In genomic region chr3:144304924-144305323, GRCm38 (mm10) we compare ENCODE assay signal across 29 mouse cellular contexts.
DNase-seq lines count a peak whose midpoint lies in the region; ATAC-seq and TF ChIP-seq lines count a peak whose summit lies in the region.
"Had no signal": no experiment of that assay in that cellular context is flagged by ENCODE, and none has a peak within 500 bp of the region (broad histone marks: within the 10 kb centered on the region; RNA-seq: fewer than 3 reads in every experiment).

No protein-coding gene starts in this region.

- H3K4me1 ChIP-seq in hindbrain, postnatal 0 days (ENCODE audit: insufficient read depth, low read length), result no peaks in the 10 kb centered on the region
- H3K4me1 ChIP-seq in hindbrain, embryonic 13.5 days (replicated peaks), result peaks cover 8% of the 10 kb centered on the region
- H3K4me1 ChIP-seq in embryonic facial prominence, embryonic 10.5 days, result peaks cover 25% of the 10 kb centered on the region
- peaks cover 9% of the 10 kb centered on the region; the same call in 1 of the 2 replicates for H3K4me1 ChIP-seq in neural tube, embryonic 15.5 days
- H3K4me1 ChIP-seq: liver, embryonic 15.5 days; lung, embryonic 15.5 days; midbrain, embryonic 15.5 days had no signal

- no peak for DNase-seq in hindbrain, postnatal 0 days (ENCODE audit: low spot score)
- DNase-seq in Muller cell, postnatal 12 days (ENCODE audit: inconsistent ontology term), result peak; percentile 39
- no peak for DNase-seq in embryonic facial prominence, embryonic 10.5 days (ENCODE audit: low spot score)
- DNase-seq in right cerebral cortex, postnatal 10 days (ENCODE audit: low spot score in 2 of 2), result no peak
- no peak for DNase-seq in gastrocnemius, postnatal 14 days
- DNase-seq: adrenal gland, adult 8-10 months; B cell, adult 2 months; cerebellum, adult 18-20 months; cerebellum, postnatal 14 days; gastrocnemius, adult 2 months; kidney, adult 18-20 months; kidney, postnatal 4 days; left cerebral cortex, postnatal 4 days; liver; lung, postnatal 4 days had no signal

- H3K9ac ChIP-seq in hindbrain, postnatal 0 days (replicated peaks; ENCODE audit: low read length), result no peak overlapping the region
- H3K9ac ChIP-seq in hindbrain, embryonic 13.5 days, result no peak overlapping the region
- no peak overlapping the region for H3K9ac ChIP-seq in neural tube, embryonic 15.5 days (replicated peaks)
- H3K9ac ChIP-seq: embryonic facial prominence, embryonic 13.5 days; liver, embryonic 15.5 days; lung, embryonic 15.5 days; midbrain, embryonic 15.5 days had no signal

- 22% methylated on average over 4 of the region's 4 CpGs for WGBS in hindbrain, postnatal 0 days
- 33% methylated on average over 4 of the region's 4 CpGs for WGBS in hindbrain, embryonic 13.5 days
- WGBS in embryonic facial prominence, embryonic 10.5 days, result 34% methylated on average over 4 of the region's 4 CpGs
- WGBS in neural tube, embryonic 15.5 days, result 11% methylated on average over 4 of the region's 4 CpGs

- H3K27me3 ChIP-seq in hindbrain, postnatal 0 days (ENCODE audit: insufficient read depth, low read length), result no peaks in the 10 kb centered on the region
- no peaks in the 10 kb centered on the region for H3K27me3 ChIP-seq in hindbrain, embryonic 13.5 days
- no peaks in the 10 kb centered on the region for H3K27me3 ChIP-seq in embryonic facial prominence, embryonic 10.5 days (replicated peaks; ENCODE audit: low read depth, poor library complexity, severe bottlenecking)
- H3K27me3 ChIP-seq in neural tube, embryonic 15.5 days (replicated peaks), result no peaks in the 10 kb centered on the region
- H3K27me3 ChIP-seq: CH12.LX; embryonic facial prominence, embryonic 13.5 days; liver, embryonic 15.5 days; lung, embryonic 15.5 days; midbrain, embryonic 15.5 days had no signal

- intact Hi-C loops in gastrocnemius, postnatal 14 days (cut with DNase I; ENCODE audit: low total_unique reads), result no loop called here

- 0 out of 2 replicates have a peak, but pooled peaks have one; percentile 27 for ATAC-seq in hindbrain, postnatal 0 days
- ATAC-seq in hindbrain, embryonic 13.5 days (ENCODE audit: low FRiP score), result no peak
- ATAC-seq in neural tube, embryonic 15.5 days (ENCODE audit: low FRiP score), result peak; percentile 46
- ATAC-seq: inflammation-experienced regulatory T-cells, adult 6 months; midbrain, embryonic 15.5 days had no signal

- H3K4me2 ChIP-seq in hindbrain, postnatal 0 days (ENCODE audit: low read depth, low read length), result no peak overlapping the region
- H3K4me2 ChIP-seq in hindbrain, embryonic 13.5 days, result no peak overlapping the region
- H3K4me2 ChIP-seq in neural tube, embryonic 15.5 days, result no peak overlapping the region
- H3K4me2 ChIP-seq: embryonic facial prominence, embryonic 13.5 days; heart, embryonic 11.5 days; liver, embryonic 15.5 days; lung, embryonic 15.5 days; midbrain, embryonic 15.5 days had no signal

- no peak overlapping the region for H3K4me3 ChIP-seq in hindbrain, postnatal 0 days (ENCODE audit: low read length)
- no peak overlapping the region for H3K4me3 ChIP-seq in hindbrain, embryonic 13.5 days
- no peak overlapping the region for H3K4me3 ChIP-seq in embryonic facial prominence, embryonic 10.5 days
- no peak overlapping the region for H3K4me3 ChIP-seq in neural tube, embryonic 15.5 days (replicated peaks)
- H3K4me3 ChIP-seq: embryonic facial prominence, embryonic 13.5 days; erythroblast, embryonic 14.5 days; gastrocnemius, adult 2 months; hindbrain, embryonic 10.5 days; left cerebral cortex, adult 2 months; liver, embryonic 15.5 days; lung, embryonic 15.5 days; midbrain, embryonic 15.5 days; myocyte had no signal

- TF ChIP-seq CTCF in hindbrain, postnatal 0 days (IDR thresholded peaks at IDR 0.05; ENCODE audit: low read depth), result no peak

- no peaks in the 10 kb centered on the region for H3K9me3 ChIP-seq in hindbrain, postnatal 0 days (ENCODE audit: low read length)
- H3K9me3 ChIP-seq in hindbrain, embryonic 13.5 days, result no peaks in the 10 kb centered on the region
- no peaks in the 10 kb centered on the region for H3K9me3 ChIP-seq in embryonic facial prominence, embryonic 10.5 days
- H3K9me3 ChIP-seq in neural tube, embryonic 15.5 days (replicated peaks), result no peaks in the 10 kb centered on the region
- H3K9me3 ChIP-seq: embryonic facial prominence, embryonic 13.5 days; G1E; hindbrain, embryonic 10.5 days; liver, embryonic 15.5 days; lung, embryonic 15.5 days; midbrain, embryonic 15.5 days had no signal

- no peak overlapping the region for H3K27ac ChIP-seq in hindbrain, postnatal 0 days
- no peak overlapping the region; the same call in 1 of the 2 replicates for H3K27ac ChIP-seq in hindbrain, embryonic 13.5 days
- H3K27ac ChIP-seq in embryonic facial prominence, embryonic 10.5 days (replicated peaks), result peak overlapping the region; percentile 10; the same call in 1 of the 2 replicates
- H3K27ac ChIP-seq in neural tube, embryonic 15.5 days (replicated peaks), result no peak overlapping the region
- H3K27ac ChIP-seq: embryonic facial prominence, embryonic 13.5 days; gastrocnemius, adult 2 months; hindbrain, embryonic 10.5 days; left cerebral cortex, adult 2 months; liver, embryonic 15.5 days; lung, embryonic 15.5 days; midbrain, embryonic 15.5 days had no signal

- no peaks in the 10 kb centered on the region for H3K36me3 ChIP-seq in hindbrain, postnatal 0 days (ENCODE audit: insufficient read depth, low read length)
- no peaks in the 10 kb centered on the region for H3K36me3 ChIP-seq in hindbrain, embryonic 13.5 days
- no peaks in the 10 kb centered on the region for H3K36me3 ChIP-seq in embryonic facial prominence, embryonic 10.5 days (replicated peaks)
- no peaks in the 10 kb centered on the region for H3K36me3 ChIP-seq in neural tube, embryonic 15.5 days
- H3K36me3 ChIP-seq: embryonic facial prominence, embryonic 13.5 days; G1E; hindbrain, embryonic 10.5 days; liver, embryonic 15.5 days; lung, embryonic 15.5 days; midbrain, embryonic 15.5 days had no signal
